Mouse (Mus musculus) CH12.LX (cell line): ENCODE results near the gene Ccnk.

Source experiments
- CTCF ChIP-seq, 2 experiments: IDR thresholded peaks in 1 of 2; conservative IDR thresholded peaks in 1 of 2; 2 replicates each; pipeline ENCODE4 v1.5.1; 2011 to 2012; ENCODE audit warnings: low read depth in 2 of 2, low read length in 2 of 2, improper control_type of control experiment in 1 of 2, inconsistent platforms in 1 of 2, mild to moderate bottlenecking in 1 of 2, moderate library complexity in 1 of 2
- EP300 ChIP-seq: IDR thresholded peaks from 2 replicates; pipeline ENCODE4 v1.6.1; 2011; ENCODE audit warnings: low read length, improper control_type of control experiment
- HCFC1 ChIP-seq: IDR thresholded peaks from 2 replicates; pipeline ENCODE4 v1.6.1; 2012; ENCODE audit warnings: low read depth, mild to moderate bottlenecking, inconsistent platforms, low read length, improper control_type of control experiment
- JUN ChIP-seq: IDR thresholded peaks from 2 replicates; pipeline ENCODE4 v1.6.1; 2011; ENCODE audit warnings: low read depth, mild to moderate bottlenecking, low read length, improper control_type of control experiment, moderate library complexity; ENCODE audit not compliant: insufficient read depth
- NELFE ChIP-seq: IDR thresholded peaks from 2 replicates; pipeline ENCODE4 v1.6.1; 2011; ENCODE audit warnings: low read depth, low read length, improper control_type of control experiment
- POLR2A ChIP-seq: IDR thresholded peaks from 2 replicates; pipeline ENCODE4 v1.6.1; 2011; ENCODE audit warnings: low read depth, mild to moderate bottlenecking, improper control_type of control experiment, low read length
- RAD21 ChIP-seq: IDR thresholded peaks from 2 replicates; pipeline ENCODE4 v1.6.1; 2011; ENCODE audit warnings: low read depth, mild to moderate bottlenecking, low read length, improper control_type of control experiment, moderate library complexity
- RCOR1 ChIP-seq: conservative IDR thresholded peaks from 2 replicates; pipeline ENCODE4 v1.6.1; 2012; ENCODE audit warnings: low read depth, mild to moderate bottlenecking, inconsistent platforms, low read length, improper control_type of control experiment
- SMC3 ChIP-seq: IDR thresholded peaks from 2 replicates; pipeline ENCODE4 v1.6.1; 2011; ENCODE audit warnings: low read depth, low read length, improper control_type of control experiment
- TBP ChIP-seq: conservative IDR thresholded peaks from 2 replicates; pipeline ENCODE4 v1.6.1; 2011; ENCODE audit warnings: low read depth, low read length, improper control_type of control experiment

DNA sequence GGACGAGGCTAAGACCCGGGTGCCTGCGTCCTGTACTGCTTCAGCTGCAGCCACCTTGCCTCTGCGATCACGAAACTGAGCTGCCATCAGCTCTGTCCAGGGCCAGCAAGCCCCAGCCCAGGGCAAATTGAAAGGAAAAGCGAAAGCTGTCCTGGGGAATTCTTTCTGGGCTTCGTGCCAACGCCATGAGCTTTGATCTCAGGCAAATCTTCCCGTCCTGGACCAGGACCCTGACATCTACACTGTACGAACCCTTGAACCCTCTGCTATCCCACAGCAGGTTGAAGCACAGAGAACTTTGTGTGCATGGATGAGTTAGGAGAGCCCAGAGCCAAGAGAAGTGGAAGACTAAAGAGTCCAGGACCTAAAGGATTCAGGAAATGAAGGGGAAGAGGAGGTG, 70.1 kb downstream of the Ccnk start:
- no peak for TF ChIP-seq SMC3
- TF ChIP-seq HCFC1: no peak
- no peak for TF ChIP-seq CTCF (conservative IDR thresholded peaks at IDR 0.05 in 1 of 2, IDR thresholded peaks at IDR 0.05 in 1 of 2; ENCODE audit: low read depth in 2 of 2, low read length in 2 of 2)
- no peak for TF ChIP-seq POLR2A
- TF ChIP-seq EP300: no peak
- no peak for TF ChIP-seq RCOR1
- no peak for TF ChIP-seq JUN
- TF ChIP-seq TBP: no peak
- no peak for TF ChIP-seq NELFE
- no peak for TF ChIP-seq RAD21
